Mouse (Mus musculus) MEL (cell line): Measurements from ENCODE around the gene Ddx46.

Experiments used
- BHLHE40 ChIP-seq: IDR thresholded peaks from 2 replicates; pipeline ENCODE4 v1.6.1; 2012; ENCODE audit warnings: low read depth, mild to moderate bottlenecking, inconsistent platforms, low read length, improper control_type of control experiment, borderline replicate concordance
- CTCF ChIP-seq, 3 experiments: IDR thresholded peaks in 2 of 3; conservative IDR thresholded peaks in 1 of 3; 2 replicates each; pipeline ENCODE4 v1.5.1; 2011 to 2012; ENCODE audit warnings: low read length in 3 of 3, low read depth in 2 of 3, mild to moderate bottlenecking in 2 of 3, improper control_type of control experiment in 1 of 3, inconsistent platforms in 1 of 3, mixed read lengths in 1 of 3, moderate library complexity in 1 of 3; ENCODE audit not compliant: control insufficient read depth in 1 of 3, insufficient read depth in 1 of 3, poor library complexity in 1 of 3, severe bottlenecking in 1 of 3
- JUND ChIP-seq: IDR thresholded peaks from 2 replicates; pipeline ENCODE4 v1.6.1; 2011; ENCODE audit warnings: low read depth, mild to moderate bottlenecking, improper control_type of control experiment, low read length
- MAX ChIP-seq: IDR thresholded peaks from 2 replicates; pipeline ENCODE4 v1.6.1; 2011; ENCODE audit warnings: low read length, improper control_type of control experiment
- MEF2A ChIP-seq: IDR thresholded peaks from 2 replicates; pipeline ENCODE4 v1.6.1; 2014; ENCODE audit warnings: low read depth, mild to moderate bottlenecking, inconsistent platforms, low read length, improper control_type of control experiment; ENCODE audit not compliant: poor library complexity, insufficient replicate concordance, severe bottlenecking; ENCODE audit errors: extremely low read depth
- MYC ChIP-seq: IDR thresholded peaks from 2 replicates; pipeline ENCODE4 v1.6.1; 2011; ENCODE audit warnings: low read depth, mild to moderate bottlenecking, low read length, improper control_type of control experiment, moderate library complexity
- POLR2A ChIP-seq, 2 experiments: IDR thresholded peaks; 2 replicates each; pipeline ENCODE4 v1.6.1; 2011 to 2012; ENCODE audit warnings: low read length in 2 of 2, mild to moderate bottlenecking in 2 of 2, control low read depth in 1 of 2, improper control_type of control experiment in 1 of 2, low read depth in 1 of 2, moderate library complexity in 1 of 2; ENCODE audit not compliant: control insufficient read depth in 1 of 2, insufficient read depth in 1 of 2, poor library complexity in 1 of 2
- RCOR1 ChIP-seq: IDR thresholded peaks from 2 replicates; pipeline ENCODE4 v1.6.1; 2012; ENCODE audit warnings: low read depth, mild to moderate bottlenecking, inconsistent platforms, low read length, improper control_type of control experiment
- SIN3A ChIP-seq: IDR thresholded peaks from 2 replicates; pipeline ENCODE4 v1.6.1; 2012; ENCODE audit warnings: low read length, improper control_type of control experiment, inconsistent platforms
- SMC3 ChIP-seq: IDR thresholded peaks from 2 replicates; pipeline ENCODE4 v1.6.1; 2011; ENCODE audit warnings: low read depth, low read length, improper control_type of control experiment
- UBTF ChIP-seq: IDR thresholded peaks from 2 replicates; pipeline ENCODE4 v1.6.1; 2012; ENCODE audit warnings: low read depth, mild to moderate bottlenecking, inconsistent platforms, low read length, improper control_type of control experiment, moderate library complexity, borderline replicate concordance; ENCODE audit not compliant: insufficient read depth
- USF1 ChIP-seq: IDR thresholded peaks from 2 replicates; pipeline ENCODE4 v1.6.1; 2014; ENCODE audit warnings: low read depth, mild to moderate bottlenecking, inconsistent platforms, low read length, improper control_type of control experiment, moderate library complexity
- ZKSCAN1 ChIP-seq: IDR thresholded peaks from 2 replicates; pipeline ENCODE4 v1.6.1; 2012; ENCODE audit warnings: low read depth, mild to moderate bottlenecking, inconsistent platforms, low read length, improper control_type of control experiment, moderate library complexity

GRCm38 (mm10) chr13:55593254-55593747, 41.5 kb upstream of the Ddx46 start:
- no peak for TF ChIP-seq RCOR1
- no peak for TF ChIP-seq UBTF
- TF ChIP-seq CTCF (IDR thresholded peaks at IDR 0.05 in 2 of 3, conservative IDR thresholded peaks at IDR 0.05 in 1 of 3; ENCODE audit: control insufficient read depth in 1 of 3, insufficient read depth in 1 of 3, low read depth in 2 of 3, low read length in 3 of 3, poor library complexity in 1 of 3, severe bottlenecking in 1 of 3) = no peak
- no peak for TF ChIP-seq USF1
- no peak for TF ChIP-seq BHLHE40
- no peak for TF ChIP-seq MEF2A
- no peak for TF ChIP-seq JUND
- no peak for TF ChIP-seq POLR2A (IDR thresholded peaks at IDR 0.05; ENCODE audit: control insufficient read depth in 1 of 2, insufficient read depth in 1 of 2, low read depth in 1 of 2, low read length in 2 of 2, poor library complexity in 1 of 2)
- TF ChIP-seq SMC3 = no peak
- no peak for TF ChIP-seq ZKSCAN1
- no peak for TF ChIP-seq MYC
- peak; percentile 60; the same call in 1 of the 2 replicates for TF ChIP-seq SIN3A
- TF ChIP-seq MAX = no peak
